Mouse (Mus musculus) kidney, adult 8-10 months (tissue): ENCODE results near the gene Nsun4.

ENCODE experiments used
- DNase-seq, 2 experiments: peaks; one replicate each; pipeline ENCODE4 v3.0.0; 2022

Nsun4 gene

DNA sequence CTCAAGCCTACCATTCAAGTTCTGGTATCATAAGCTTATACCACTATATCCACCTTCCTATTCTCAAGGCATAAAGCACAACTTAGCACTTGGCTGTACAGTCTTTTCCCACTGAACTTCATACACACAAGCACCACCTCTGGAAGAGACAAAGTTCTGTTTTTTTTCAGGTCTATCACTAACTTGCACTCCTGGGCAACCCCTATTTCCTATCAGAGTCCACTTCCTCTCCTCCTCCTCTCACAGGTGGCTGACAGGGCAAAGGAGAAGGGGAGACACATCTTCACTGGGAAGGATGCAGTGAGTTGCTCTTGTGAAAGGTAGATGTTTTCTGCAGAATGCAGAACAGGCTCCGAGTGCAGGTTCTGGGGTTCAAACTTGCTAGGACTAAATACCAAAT lies 6.0 kb downstream of the Nsun4 start:
- no peak for DNase-seq

- DNase-seq: no peak
These were observed 7.1 kb downstream of the Nsun4 start for GRCm38 (mm10) chr4:116046604-116047003.

DNA sequence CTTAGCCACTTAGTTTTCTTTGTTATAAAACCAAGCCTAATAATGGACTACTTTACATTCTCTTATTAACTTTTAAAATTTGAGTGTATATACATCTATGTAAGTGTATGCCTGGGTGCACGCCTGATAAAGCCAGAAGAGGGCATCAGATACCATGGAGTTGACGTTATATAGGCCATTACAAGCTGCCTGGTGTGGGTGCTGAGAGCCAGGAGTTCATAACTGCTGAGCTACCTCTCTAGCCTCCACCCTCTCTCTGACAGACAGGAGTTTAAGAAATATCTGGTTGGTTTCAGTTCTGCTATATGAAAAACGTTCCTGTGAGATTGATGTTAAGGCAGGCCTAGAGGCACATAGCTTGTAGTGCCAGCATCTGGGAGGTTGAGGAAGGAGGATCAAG lies 11.5 kb downstream of the Nsun4 start:
- no peak for DNase-seq

GRCm38 (mm10) chr4:116040466-116040865 lies 13.2 kb downstream of the Nsun4 start:
- peak; percentile 20 to 29 for DNase-seq

DNA sequence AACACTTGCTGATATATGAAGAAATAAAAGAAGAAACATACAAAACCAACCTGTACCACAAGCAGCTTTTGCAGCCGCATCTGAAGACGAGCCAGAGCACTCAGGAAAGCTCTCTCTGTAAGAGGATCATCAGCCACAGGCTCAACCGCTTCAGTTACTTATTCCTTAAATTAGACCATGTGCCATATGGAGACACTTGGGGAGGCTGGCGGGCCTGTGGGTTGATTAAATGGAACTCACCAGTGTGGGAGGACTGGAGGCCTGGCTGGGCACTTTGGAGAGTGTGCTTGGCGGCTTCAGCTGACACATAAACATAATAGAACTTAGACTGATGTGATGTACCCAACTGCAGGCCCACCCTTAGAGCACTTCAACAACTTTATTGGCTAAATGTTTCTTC lies 20.3 kb downstream of the Nsun4 start:
- DNase-seq: no peak

DNA sequence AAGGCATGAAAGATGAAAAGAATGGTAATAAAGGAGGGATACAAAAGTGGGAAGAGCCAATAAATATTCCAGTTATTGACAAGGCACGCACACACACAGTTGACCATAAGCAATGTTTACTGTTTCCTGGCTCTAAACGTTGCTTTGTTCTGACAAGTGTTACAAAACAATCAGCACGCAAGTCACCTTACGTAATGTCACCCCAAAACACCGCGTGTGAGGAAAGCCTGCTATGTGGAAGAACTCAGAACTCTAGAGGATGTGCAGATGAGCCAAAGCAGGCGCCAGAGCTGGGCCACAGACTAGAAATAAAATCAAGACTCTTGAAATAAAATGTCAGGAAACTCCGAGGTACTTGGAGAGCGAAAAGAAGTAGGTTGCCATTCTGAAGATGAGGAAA lies 20.8 kb downstream of the Nsun4 start:
- DNase-seq: no peak

DNA sequence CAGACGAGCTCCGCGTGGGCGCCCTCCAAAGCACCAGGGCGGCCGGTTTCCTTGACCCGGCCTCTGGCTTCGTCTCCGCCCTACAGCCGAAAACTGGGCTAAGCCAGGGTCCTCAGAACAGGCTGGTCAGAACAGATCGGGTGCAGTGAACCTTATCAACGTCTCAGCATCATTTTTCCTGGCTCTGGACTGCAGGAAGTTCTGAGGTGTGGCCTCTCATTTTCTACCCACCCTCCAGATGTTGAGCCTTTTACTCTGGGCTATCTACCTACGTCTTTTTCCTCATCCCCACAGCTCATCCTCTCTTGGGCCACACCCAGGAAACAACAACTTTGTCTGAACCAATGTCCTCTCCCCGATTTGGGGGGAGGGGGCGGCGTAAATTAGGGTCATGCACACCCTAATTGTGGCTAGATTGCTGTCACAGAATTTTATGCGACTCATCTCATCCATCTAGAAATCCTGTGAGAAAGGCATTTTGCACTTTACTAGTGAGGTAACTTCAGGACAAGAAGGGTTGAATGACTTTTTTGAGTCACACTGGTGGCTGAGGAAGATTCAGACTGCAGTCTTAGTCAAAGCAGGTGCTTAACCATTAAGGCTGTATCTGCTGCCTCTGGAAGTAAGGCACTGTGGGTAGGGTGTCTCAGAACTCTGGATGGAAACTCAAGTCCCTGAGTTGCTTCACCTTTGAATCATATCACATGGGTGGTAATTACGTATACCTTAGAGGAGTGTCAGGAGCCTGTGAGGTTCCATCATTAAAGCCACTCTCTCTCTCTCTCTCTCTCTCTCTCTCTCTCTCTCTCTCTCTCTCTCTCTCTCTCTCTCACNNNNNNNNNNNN lies 35.6 kb downstream of the Nsun4 start, which contains the start of gene Faah:
Gene Faah, minus strand, starts transcription at position 25 of the 845 bp plus-strand sequence.
- no peak for DNase-seq

GRCm38 (mm10) chr4:116017300-116017901 lies 36.3 kb downstream of the Nsun4 start:
- peak; percentile 86 to 87 for DNase-seq

GRCm38 (mm10) chr4:116016862-116017299 lies 36.8 kb downstream of the Nsun4 start:
- DNase-seq: no peak

- peak; percentile 48 to 51 for DNase-seq
These were observed 37.3 kb downstream of the Nsun4 start for GRCm38 (mm10) chr4:116016396-116016795.

GRCm38 (mm10) chr4:116015996-116016395 lies 37.7 kb downstream of the Nsun4 start:
- no peak for DNase-seq

DNA sequence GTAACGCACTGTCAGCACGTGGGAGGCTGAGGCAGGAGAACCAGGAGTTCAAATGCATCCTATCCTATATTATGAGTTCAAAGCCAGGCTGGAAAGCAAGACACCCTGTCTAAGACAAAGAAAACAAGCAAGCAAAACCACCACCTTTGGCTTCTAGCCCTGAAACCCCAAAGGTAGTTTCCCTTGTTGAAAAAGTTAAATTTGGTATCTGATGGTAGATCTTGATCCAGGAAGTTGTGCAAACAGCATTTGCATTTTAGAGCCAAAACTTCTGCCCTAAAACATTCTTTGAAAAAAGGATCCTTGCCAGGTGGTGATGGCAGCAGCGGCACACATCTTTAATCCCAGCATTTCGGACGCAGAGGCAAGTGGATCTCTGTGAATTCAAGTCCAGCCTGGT lies 38.2 kb downstream of the Nsun4 start:
- no peak for DNase-seq

DNA sequence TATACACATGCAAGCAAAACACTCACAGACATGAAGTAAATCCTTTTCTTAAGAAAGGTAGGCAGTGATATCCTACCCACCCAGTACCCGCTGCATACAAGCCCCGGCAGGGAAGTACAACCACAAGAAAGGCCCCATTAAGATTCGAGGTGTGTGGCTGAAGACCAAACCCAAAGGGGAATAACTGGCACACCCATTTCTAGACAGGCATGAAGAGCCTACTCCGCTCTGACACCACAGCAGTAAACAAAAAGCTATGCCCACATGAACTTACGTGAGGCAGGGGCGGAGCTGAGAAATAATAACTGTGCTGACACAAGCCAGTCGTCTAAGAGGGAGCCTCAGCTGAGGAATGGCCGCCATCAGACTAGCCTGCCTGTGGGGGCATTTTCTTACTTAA lies 43.5 kb downstream of the Nsun4 start:
- DNase-seq: no peak

GRCm38 (mm10) chr4:116001206-116001605 lies 52.5 kb downstream of the Nsun4 start:
- no peak for DNase-seq

DNA sequence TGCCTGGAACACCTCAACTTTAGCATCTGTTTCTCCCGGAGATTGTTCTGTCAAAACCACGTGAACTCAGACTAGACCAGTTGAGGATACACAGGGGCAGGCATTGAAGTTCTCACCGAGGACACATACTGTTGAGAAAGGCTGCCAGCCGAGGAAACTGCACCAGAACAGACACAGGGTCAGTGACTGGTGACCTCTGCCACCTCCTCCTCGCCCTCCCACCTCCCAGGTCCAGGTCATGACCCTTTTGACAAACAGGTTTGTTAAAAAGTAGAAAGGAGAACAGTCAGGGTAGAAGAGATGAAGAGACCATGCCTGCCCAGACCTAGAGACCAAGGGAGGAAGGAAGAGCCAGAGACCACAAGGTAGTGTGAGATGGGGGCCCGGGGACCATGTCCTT lies 53.0 kb downstream of the Nsun4 start:
- DNase-seq: no peak

DNA sequence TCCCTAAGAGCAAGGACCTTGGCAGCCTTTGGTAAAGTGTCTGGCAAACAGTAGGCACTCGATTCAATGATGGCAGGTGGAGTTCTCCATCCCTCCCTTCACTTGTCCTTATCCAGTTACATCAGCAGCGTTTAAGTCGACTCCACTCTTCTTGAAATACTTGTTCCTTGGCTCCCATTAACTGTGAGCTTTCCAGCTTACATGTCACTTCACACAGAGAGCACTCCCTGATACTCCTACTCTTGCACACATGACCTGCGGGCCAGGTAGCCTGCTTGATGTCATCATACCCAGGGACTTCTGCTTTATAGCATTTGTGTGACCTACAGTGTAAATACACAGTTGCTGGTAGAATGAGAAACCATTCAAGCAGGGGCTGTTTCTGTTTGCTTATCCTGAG lies 56.9 kb downstream of the Nsun4 start:
- DNase-seq: no peak

- DNase-seq: no peak
These were observed 58.3 kb downstream of the Nsun4 start for GRCm38 (mm10) chr4:115995376-115995730.

- DNase-seq: no peak
These were observed 58.9 kb downstream of the Nsun4 start for GRCm38 (mm10) chr4:115994662-115995375.

GRCm38 (mm10) chr4:115989382-115989781 lies 64.3 kb downstream of the Nsun4 start:
- DNase-seq: no peak

DNA sequence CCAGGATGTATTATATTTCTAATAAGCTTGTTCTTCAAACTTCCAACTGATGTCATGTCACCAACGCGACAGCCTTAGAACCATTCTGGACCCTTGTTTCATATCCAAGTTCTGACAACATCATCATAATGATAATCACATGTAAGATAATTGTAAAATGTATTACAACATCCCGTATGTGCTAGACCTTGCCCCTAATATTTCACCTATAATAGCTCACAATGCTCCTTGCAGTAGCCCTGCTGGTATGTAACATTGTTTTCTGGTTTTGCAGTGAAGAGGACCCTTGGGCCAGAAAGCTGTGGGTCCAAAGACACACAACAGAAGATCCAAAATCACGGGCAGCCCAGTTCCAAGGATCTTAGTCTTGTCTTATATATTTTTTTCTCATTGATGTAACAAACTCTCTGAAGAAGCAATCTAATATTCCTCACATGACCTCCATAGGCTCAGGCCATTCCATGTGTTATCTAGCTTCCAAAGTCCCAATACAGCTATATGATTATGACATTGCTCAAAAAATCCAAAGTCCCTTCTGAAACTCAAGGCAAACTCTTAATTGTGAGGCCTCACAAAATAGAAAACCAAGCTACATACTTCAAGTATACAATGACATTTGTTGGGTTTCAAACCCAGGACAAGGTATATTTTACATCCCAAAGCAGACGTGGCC lies 65.7 kb downstream of the Nsun4 start:
- no peak for DNase-seq

GRCm38 (mm10) chr4:115987436-115987835 lies 66.2 kb downstream of the Nsun4 start:
- DNase-seq: no peak

GRCm38 (mm10) chr4:115984967-115985366 lies 68.7 kb downstream of the Nsun4 start:
- DNase-seq: no peak

GRCm38 (mm10) chr4:115984111-115984510 lies 69.6 kb downstream of the Nsun4 start:
- DNase-seq: peak; percentile 64 to 89
